Mouse (Mus musculus) brain, embryonic 14.5 days (tissue): ENCODE measurements around the gene Birc6. TPM values are rescaled to one million over a fixed set of nuclear protein-coding genes. Genes with fewer than 3 reads are reported as not detected.

Experiments
- DNase-seq: peaks from one replicate; pipeline ENCODE4 v3.0.0-alpha.2; 2011; ENCODE audit warnings: low read depth
- CTCF ChIP-seq: fragments of 200-500 bp; IDR thresholded peaks from 2 replicates; pipeline ENCODE4 v1.5.1; 2012; ENCODE audit warnings: inconsistent platforms, mild to moderate bottlenecking, moderate library complexity, borderline replicate concordance; ENCODE audit not compliant: insufficient read depth, insufficient read length; ENCODE audit errors: extremely low read depth
- POLR2A ChIP-seq: fragments of 200-500 bp; IDR thresholded peaks from 2 replicates; pipeline ENCODE4 v1.6.1; 2012; ENCODE audit warnings: mild to moderate bottlenecking, inconsistent platforms, borderline replicate concordance; ENCODE audit not compliant: poor library complexity, insufficient read depth, insufficient read length, severe bottlenecking; ENCODE audit errors: extremely low read depth
- polyA plus RNA-seq: library from polyadenylated mRNA; depleted of rRNA; stranded (reverse); fragments of >200 nt; gene quantifications from 2 replicates; pipeline ENCODE4 v1.2.3, GENCODE M21; 2012; rRNA removed

Birc6 gene
- 110 and 123 TPM in 2 replicates for polyA plus RNA-seq

DNA sequence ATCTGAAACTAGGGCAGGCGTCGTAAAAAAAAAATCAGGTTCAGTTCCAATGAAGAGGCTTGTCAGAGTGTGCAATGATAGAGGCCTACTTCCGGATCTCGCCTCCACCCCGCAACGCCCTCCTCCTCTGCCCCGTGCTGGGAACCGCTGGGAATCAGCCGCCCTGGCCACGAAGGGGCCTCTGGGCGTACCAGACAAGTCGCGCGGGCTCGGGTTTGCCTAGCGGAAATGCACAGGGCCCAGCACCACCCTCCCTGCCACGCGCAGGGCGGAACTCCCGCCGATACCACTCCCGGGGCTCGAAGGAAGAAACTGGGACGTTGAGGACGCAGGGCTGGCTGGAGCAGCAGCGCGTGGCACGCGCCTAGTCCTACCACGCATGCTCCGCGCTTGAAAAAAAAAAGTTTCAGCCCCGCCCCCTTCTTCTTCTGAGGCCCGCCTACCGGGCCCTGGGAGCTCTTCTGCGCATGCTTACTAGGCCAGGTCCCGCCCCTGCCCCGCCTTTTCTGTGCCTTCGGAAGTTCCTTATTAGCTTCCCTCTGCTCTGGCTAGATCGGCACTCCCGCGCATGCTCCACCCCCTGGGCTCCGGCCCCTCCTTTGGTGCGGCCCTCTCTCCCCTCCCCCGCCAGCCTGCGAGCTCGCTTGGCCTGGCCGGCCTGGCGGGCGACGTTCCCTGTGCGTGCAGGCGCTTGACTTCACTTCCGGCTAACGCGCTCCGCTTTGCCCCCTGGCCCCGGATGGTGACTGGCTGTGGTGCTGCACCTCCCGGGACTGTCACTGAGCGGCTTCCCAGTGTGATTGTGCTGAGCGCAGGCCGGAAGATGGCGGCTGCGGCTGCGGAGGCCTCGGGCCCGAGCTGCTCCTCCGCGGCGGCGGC is at the start of gene Birc6:
TSS of gene Birc6 (plus strand) at position 567 of the 879 bp plus-strand sequence.
- DNase-seq, result peak; percentile 100
- TF ChIP-seq POLR2A (peak; percentile 79), CTCF (no peak)

GRCm38 (mm10) chr17:74480361-74481069 is 47.6 kb upstream of the Birc6 start:
- TF ChIP-seq CTCF (no peak), POLR2A (no peak)
- no peak for DNase-seq

GRCm38 (mm10) chr17:74489024-74489900 is 38.8 kb upstream of the Birc6 start, which contains the start of gene Yipf4:
TSS of gene Yipf4 (plus strand) at chr17:74489493.
- TF ChIP-seq POLR2A (peak; percentile 83), CTCF (no peak)
- DNase-seq, result peak; percentile 98

- no peak for DNase-seq
- TF ChIP-seq POLR2A (no peak), CTCF (no peak)
Measured at GRCm38 (mm10) chr17:74489901-74490220, 38.2 kb upstream of the Birc6 start.

DNA sequence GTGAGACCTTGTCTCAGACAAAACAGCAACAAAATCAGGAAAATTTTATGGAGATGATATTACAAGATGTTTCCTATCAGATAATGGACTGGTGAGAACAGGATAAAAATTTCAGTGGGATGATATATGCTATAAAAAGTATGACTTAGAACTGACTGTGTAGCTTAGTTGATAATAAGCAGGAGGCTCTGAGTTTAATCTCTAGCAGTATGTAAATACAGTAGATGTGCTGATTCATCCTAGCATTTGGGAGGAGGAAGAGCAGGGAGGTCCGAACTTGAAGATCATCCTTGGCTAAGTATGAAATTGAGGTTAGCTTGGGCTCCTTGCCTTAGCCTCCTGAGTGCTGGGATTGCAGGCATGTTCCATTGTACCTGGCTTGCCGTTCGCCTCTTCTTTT is 36.5 kb upstream of the Birc6 start:
- TF ChIP-seq POLR2A (no peak), CTCF (no peak)
- no peak for DNase-seq

DNA sequence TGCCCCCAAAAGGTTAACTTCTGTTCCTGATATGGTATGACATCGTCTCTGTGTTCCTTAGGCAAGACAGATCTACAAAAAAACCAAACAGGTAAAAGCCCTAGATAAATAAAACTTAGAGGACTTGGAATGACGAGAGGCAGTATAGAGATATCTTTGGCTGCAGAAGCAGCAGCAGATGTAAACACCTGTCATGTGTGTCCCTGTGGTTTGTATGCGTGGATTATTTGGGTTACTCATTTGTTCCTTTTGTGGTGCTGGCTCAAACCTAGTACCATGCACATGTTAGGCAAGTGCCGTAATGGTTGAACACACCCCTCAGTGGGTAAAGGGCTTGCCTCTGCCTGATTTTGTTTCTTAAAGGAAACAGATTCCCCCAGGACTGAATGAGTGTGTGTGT is 27.9 kb upstream of the Birc6 start:
- TF ChIP-seq CTCF (no peak), POLR2A (no peak)
- DNase-seq, result no peak

DNA sequence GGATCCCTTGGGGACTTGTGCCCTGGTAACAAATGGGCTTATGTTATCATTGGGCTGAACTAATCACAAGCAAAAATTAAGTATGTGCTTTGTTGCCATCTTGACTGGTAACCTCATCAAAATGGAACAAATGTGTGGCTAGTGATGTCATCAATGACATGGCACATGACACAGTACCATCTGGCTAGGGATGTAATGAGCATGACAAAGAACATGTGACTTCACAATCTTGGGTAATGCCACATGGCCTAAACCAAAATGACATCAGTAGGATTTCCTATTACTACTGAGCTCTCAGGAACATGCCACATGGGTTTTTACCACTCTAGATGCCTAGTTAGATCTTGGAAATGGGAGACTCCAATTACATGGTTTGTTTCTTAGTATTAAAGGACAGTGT is 27.0 kb upstream of the Birc6 start:
- TF ChIP-seq POLR2A (no peak), CTCF (no peak)

GRCm38 (mm10) chr17:74507934-74508333 is 20.2 kb upstream of the Birc6 start:
- TF ChIP-seq POLR2A (no peak), CTCF (no peak)
- no peak for DNase-seq

More for the DNA sequence above, 27.0 kb upstream of the Birc6 start:
- DNase-seq, result no peak

DNA sequence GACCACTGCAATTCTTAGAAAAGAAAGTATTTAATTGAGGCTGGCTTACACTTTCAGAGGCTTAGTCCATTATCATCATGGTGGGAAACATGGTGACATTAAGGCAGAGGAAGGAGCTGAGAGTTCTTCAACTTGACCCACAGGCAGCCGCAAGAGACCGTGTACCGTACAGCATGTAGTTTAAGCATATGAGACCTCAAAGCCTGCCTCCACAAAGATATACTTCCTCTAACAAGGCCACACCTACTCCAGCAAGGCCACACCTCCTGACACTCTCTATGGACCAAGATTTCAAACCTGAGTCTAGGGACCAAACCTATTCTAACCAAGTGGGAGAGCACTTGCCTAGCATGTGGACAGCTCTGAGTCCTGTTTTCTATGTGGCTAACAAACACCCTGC is 19.5 kb upstream of the Birc6 start:
- TF ChIP-seq CTCF, result no peak
- no peak for TF ChIP-seq POLR2A
- DNase-seq, result no peak

GRCm38 (mm10) chr17:74512308-74512707 is 15.8 kb upstream of the Birc6 start:
- DNase-seq, result no peak
- TF ChIP-seq POLR2A (no peak), CTCF (no peak)
